Mouse (Mus musculus) gastrocnemius, adult 2 months (tissue): ENCODE measurements around the gene Elavl1. TPM values are rescaled to one million over a fixed set of nuclear protein-coding genes. Genes with fewer than 3 reads are reported as not detected.
"Not testable (repeated sequence)": the region's sequence is repeated elsewhere in the genome, so short reads cannot be mapped to it uniquely, and the experiment has no call there.

Experiments used
- DNase-seq: peaks from one replicate; pipeline ENCODE4 v3.0.0; 2022
- H3K27ac ChIP-seq: fragments of 200-600 bp; 2 replicates; pipeline ENCODE4 v1.8.1; 2022; ENCODE audit warnings: mild to moderate bottlenecking
- H3K4me3 ChIP-seq: fragments of 200-600 bp; 2 replicates; pipeline ENCODE4 v1.8.1; 2022; ENCODE audit warnings: mild to moderate bottlenecking, moderate library complexity
- CTCF ChIP-seq: fragments of 200-600 bp; IDR thresholded peaks from 2 replicates; pipeline ENCODE4 v1.8.1; 2022; ENCODE audit warnings: antibody characterized with exemption, mild to moderate bottlenecking, moderate library complexity
- intact Hi-C: fragments of 180-260 bp; cut with DNase I; formaldehyde crosslinking; loops from one replicate; pipeline ENCODE4 v1.15.1; 2025
- long read RNA-seq, 2 experiments: library from polyadenylated mRNA; stranded (forward); transcript quantifications; one replicate each; pipeline ENCODE4 v2.0.0; 2021
- total RNA-seq, 2 experiments: library from RNA; stranded (reverse); gene quantifications; 2 replicates each; pipeline ENCODE4 v1.2.3; 2021

Gene Elavl1
- 10 to 100 TPM; 46.4 to 49.8 TPM for total RNA-seq
- long read RNA-seq, experiment 1, full-length matches to known transcripts = 88 of 102 reads
- long read RNA-seq, experiment 1, partial matches to known transcripts = 1 of 102 reads
- long read RNA-seq, experiment 1, other reads (novel, unspliced or antisense) = 13 of 102 reads
- long read RNA-seq, experiment 2, full-length matches to known transcripts = 63 of 74 reads
- long read RNA-seq, experiment 2, partial matches to known transcripts = 1 of 74 reads
- long read RNA-seq, experiment 2, other reads (novel, unspliced or antisense) = 10 of 74 reads

GRCm38 (mm10) chr8:4324983-4325750 lies at the start of gene Elavl1, which contains the start of gene Ccl25:
Gene Elavl1 (minus strand): TSS chr8:4325413.
Gene Ccl25 (plus strand): TSS chr8:4325210.
- DNase-seq = peak; percentile 99
- 0 out of 2 replicates have a peak, but pooled peaks have one; percentile 3 for TF ChIP-seq CTCF
- intact Hi-C loops = loop anchor here (5.0 kb wide), 2 partner anchors 42 to 287 kb away; partner anchors contain the start of gene Zfp958
- Histone ChIP-seq H3K4me3 (peak within 1 kb of the TSS; percentile 93), H3K27ac (peak within 1 kb of the TSS; percentile 97)

DNA sequence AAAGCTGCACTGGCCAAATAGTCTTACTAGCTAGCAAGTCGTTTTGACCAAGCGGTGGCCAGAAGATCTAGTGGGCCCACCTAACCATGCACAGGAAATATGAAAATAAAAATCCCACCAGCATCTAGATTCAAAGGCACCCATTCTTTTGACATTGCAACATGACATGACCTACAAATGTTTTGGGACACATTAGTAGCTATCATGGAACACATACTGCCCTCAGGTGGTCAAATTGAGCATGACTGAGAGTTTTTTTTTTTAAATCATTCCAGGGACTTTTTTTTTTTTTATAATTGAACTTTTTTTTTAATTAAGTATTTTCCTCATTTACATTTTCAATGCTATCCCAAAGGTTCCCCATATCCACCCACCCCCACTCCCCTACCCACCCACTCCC lies 47.4 kb upstream of the Elavl1 start:
- intact Hi-C loops = loop anchor here (5.0 kb wide), 3 partner anchors 120 to 230 kb away; partner anchors contain the start of gene Snapc2

DNA sequence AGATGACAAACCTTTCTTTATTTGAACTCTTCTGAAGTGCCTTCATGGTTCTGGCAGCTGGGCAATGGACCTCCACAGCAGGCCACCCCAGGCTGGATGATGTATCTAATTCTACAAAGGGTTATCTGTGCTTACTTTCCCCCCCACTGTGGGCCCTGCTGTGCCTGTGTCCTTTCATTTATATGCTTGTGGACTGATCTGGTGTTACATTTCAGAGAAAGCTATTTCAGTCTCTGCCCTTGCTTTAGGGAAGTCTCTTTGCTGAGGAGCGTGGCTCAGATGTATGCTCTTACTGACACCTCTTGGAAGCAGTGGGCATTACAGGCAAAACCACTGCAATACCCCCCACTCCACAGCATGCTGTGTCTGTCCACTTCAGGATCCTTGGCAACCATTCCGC lies 44.9 kb upstream of the Elavl1 start:
- TF ChIP-seq CTCF = peak; percentile 87
- Histone ChIP-seq H3K27ac (peak overlapping the region; percentile 89), H3K4me3 (peak overlapping the region; percentile 58)
- intact Hi-C loops = loop anchor here (5.0 kb wide), 3 partner anchors 118 to 228 kb away; partner anchors contain the start of gene Snapc2
- peak; percentile 74 for DNase-seq

More for the DNA sequence above, 47.4 kb upstream of the Elavl1 start:
- DNase-seq = no peak
- TF ChIP-seq CTCF = peak; percentile 62
- Histone ChIP-seq H3K4me3 (no peak overlapping the region), H3K27ac (no peak overlapping the region)

- Histone ChIP-seq H3K27ac (peak overlapping the region; percentile 89), H3K4me3 (no peak overlapping the region)
- no peak for DNase-seq
- TF ChIP-seq CTCF = no peak
- intact Hi-C loops = loop anchor here (5.0 kb wide), 1 partner anchor 41 kb away; the partner anchor contains the start of genes Ccl25 and Elavl1
Observed at GRCm38 (mm10) chr8:4368470-4368869, 43.3 kb upstream of the Elavl1 start.

GRCm38 (mm10) chr8:4367808-4368207 lies 42.6 kb upstream of the Elavl1 start:
- Histone ChIP-seq H3K27ac (peak overlapping the region; percentile 89), H3K4me3 (no peak overlapping the region)
- intact Hi-C loops = loop anchor here (5.0 kb wide), 1 partner anchor 41 kb away; the partner anchor contains the start of genes Ccl25 and Elavl1
- TF ChIP-seq CTCF = no peak
- DNase-seq = peak; percentile 87

GRCm38 (mm10) chr8:4366189-4366588 lies 41.0 kb upstream of the Elavl1 start:
- TF ChIP-seq CTCF = no peak
- no peak for DNase-seq
- Histone ChIP-seq H3K27ac (no peak overlapping the region), H3K4me3 (no peak overlapping the region)
- intact Hi-C loops = loop anchor here (5.0 kb wide), 1 partner anchor 39 kb away; the partner anchor contains the start of genes Ccl25 and Elavl1

DNA sequence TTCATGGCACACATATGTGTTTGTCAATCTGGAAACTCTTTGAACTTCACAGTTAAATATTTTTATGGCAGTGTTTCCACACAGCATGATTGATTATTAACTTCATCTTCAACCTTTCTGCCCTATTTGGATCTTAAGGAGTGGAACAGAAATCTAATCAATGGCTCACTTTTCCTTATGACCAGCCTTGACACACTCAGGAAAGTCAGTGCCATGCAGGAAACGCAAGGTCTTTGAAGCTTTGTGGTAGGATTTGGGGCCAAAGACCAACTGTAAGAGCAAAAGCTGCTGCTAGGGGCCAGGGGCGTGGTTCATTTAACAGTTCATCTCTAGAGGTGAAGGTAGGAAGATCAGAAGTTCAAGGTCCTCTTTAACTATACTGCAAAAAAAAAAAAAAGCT lies 35.7 kb upstream of the Elavl1 start:
- intact Hi-C loops = no loop called here
- Histone ChIP-seq H3K4me3 (no peak overlapping the region), H3K27ac (no peak overlapping the region)
- no peak for DNase-seq
- TF ChIP-seq CTCF = no peak

DNA sequence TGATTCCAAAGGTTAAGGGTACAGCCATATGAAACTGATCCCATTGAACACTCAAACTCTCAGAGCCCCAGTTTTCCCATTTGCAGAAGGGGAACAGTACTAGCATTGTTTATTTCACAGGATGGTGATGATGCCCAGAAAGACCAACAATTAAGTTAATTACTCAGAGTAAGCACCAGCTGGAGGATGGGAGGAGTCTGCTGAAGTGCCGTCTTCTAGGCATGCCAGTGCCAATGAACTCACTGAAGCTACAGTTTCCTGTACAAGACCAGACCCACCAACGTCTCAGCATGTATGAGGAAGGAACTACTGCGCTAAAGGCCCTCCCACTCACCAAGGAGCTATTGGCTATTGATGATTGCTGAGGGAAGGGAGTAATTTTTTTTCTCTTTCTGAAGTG lies 34.1 kb upstream of the Elavl1 start:
- no peak for TF ChIP-seq CTCF
- DNase-seq = no peak
- intact Hi-C loops = no loop called here
- no peak overlapping the region for H3K4me3 ChIP-seq
- H3K27ac ChIP-seq = no peak overlapping the region

GRCm38 (mm10) chr8:4355455-4355854 lies 30.2 kb upstream of the Elavl1 start:
- DNase-seq = no peak
- intact Hi-C loops = no loop called here
- no peak overlapping the region for H3K4me3 ChIP-seq
- H3K27ac ChIP-seq = no peak overlapping the region
- no peak for TF ChIP-seq CTCF

DNA sequence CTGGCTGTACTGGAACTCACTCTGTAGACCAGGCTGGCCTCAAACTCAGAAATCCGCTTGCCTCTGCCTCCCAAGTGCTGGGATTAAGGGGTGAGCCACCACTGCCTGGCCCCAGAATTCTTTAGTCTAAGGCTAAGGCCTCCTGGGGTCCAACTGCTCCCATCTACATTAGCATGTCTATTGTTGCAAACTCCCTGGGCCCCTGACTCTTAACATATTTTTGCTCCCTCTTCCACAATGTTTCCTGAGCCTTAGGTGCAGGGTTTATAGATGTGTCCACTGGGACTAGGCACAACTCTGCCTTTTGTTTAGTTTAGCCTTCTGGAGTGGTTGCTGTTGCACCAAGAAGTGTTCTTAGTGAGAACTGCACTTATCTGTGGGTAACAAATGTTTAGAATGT lies 29.3 kb upstream of the Elavl1 start:
- Histone ChIP-seq H3K4me3 (no peak overlapping the region), H3K27ac (no peak overlapping the region)
- DNase-seq = no peak
- intact Hi-C loops = no loop called here
- TF ChIP-seq CTCF = no peak

DNA sequence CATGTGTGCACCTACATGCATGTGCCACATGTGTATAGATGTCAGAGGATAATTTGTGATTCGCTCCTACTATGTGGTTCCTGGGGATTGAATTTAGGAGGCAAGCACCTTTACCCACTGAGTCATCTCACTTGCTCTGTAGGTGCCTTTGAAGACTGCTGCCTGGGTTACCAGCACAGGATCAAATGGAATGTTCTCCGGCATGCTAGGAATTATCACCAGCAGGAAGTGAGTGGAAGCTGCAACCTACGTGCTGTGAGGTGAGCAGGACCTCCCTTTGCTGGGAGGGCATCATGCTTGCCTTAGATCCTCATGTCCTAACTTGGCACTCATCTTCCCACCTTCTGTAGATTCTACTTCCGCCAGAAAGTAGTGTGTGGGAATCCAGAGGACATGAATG lies 28.5 kb upstream of the Elavl1 start:
- intact Hi-C loops = no loop called here
- no peak for DNase-seq
- H3K4me3 ChIP-seq = no peak overlapping the region
- no peak overlapping the region for H3K27ac ChIP-seq
- no peak for TF ChIP-seq CTCF

- DNase-seq, H3K27ac ChIP-seq, intact Hi-C loops, H3K4me3 ChIP-seq: not testable (repeated sequence)
Observed at GRCm38 (mm10) chr8:4352562-4352961, 27.3 kb upstream of the Elavl1 start.

DNA sequence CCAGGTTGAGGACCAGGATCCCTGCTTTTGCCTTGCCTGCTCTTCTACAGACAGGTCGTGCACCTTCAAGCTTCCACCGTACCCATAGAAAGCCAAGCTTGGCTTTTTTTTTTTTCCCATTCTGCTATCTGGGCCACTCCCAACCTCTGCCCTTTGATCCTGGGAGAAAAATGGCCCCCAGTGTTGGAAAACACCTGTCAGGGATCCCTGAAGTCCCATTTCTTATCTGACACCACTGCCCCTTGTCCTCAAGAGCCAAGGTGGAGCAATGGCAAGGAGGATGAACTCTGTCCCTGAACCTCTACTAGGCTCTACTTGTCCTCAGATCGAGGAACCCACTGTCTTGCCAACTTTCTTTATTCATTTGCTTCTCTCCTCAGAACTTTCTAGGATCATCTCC lies 25.4 kb upstream of the Elavl1 start:
- Histone ChIP-seq H3K4me3 (no peak overlapping the region), H3K27ac (no peak overlapping the region)
- DNase-seq = no peak
- no peak for TF ChIP-seq CTCF
- intact Hi-C loops = no loop called here
